Mouse (Mus musculus) brain, embryonic 18.5 days (tissue): ENCODE data around the gene Nwd1.
A peak's percentile ranks its signal among the peaks of the same experiment; 100 is the strongest.
"Not testable (repeated sequence)": the region's sequence is repeated elsewhere in the genome, so short reads cannot be mapped to it uniquely, and the experiment has no call there.

Experiments used
- DNase-seq: peaks from one replicate; pipeline ENCODE4 v3.0.0-alpha.2; 2012; ENCODE audit warnings: low read depth, low spot score

The Nwd1 gene

DNA sequence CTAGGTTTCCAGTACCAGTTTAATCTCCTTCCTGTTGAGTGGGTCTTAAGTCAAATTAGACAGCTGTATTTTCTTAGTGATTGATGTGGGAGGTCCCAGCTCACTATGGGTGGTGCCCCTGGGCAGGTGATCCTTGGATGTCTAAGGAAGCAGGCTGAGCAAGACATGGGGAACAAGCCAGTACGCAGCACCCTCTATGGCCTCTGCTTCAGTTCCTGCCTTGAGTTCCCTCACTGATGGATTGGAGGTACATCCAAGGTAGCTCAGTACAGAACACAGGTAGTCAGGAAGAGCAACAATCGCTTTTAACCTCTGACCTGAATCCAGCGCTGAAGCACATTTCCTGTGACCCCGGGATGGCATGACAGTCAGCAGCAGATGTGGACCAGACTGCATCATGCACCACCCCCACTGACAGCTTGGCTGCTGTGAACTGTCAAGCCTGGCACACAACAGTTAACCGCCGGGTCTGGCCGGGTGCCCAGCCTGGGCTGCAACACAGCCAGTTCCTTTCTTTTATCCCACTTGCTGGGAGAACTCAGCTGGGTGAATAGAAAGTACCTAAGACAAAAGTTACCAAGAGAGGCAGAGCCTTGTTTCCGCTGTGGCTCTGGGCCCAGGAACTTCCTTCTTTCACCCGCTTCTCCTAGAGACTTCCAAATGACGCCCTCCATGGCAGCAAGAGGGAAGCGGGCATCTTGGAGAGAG is at the start of gene Nwd1:
Gene Nwd1, plus strand, starts transcription at position 652 of the 708 bp plus-strand sequence.
- peak; percentile 66 for DNase-seq

DNA sequence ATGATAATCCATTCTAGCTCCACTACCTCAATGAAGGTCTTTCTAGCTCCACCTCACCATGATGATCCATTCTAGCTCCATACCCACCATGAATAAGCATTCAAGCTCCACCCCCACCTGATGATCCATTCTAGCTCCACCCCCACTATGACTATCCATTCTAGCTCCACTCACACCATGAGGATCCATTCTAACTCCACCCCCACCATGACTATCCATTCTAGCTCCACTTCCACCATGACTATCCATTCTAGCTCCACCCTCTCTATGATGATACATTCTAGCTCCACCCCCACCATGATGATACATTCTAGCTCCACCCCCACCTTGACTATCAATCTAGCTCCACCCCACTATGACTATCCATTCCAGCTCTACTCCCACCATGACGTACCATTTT is 3.6 kb upstream of the Nwd1 start:
- no peak for DNase-seq

DNA sequence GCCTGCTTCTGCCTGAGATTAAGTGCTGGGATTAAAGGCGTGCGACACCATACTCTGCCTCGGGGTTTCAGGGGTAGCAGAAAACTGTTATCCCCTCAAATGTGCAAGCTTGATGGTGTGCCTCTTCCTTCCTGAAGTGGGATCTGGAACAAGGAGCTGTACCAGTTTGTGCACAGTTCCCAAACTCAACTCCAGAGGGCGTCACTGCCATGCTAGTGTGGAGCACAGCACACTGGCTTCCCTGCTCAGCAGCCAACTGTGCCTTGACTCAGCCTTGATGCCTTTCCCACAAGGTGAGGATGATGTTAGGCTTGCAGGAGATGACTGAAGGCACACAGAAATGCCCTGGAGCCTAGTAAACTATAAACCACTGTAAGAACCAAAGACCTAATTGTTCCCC is 1.9 kb upstream of the Nwd1 start:
- no peak for DNase-seq

GRCm38 (mm10) chr8:72646768-72647143 is 245 bp downstream of the Nwd1 start:
- no peak for DNase-seq

GRCm38 (mm10) chr8:72650697-72651096 is 4.2 kb downstream of the Nwd1 start:
- DNase-seq, result no peak

- DNase-seq, result peak; percentile 59
Measured at GRCm38 (mm10) chr8:72654565-72655521, 8.3 kb downstream of the Nwd1 start.

GRCm38 (mm10) chr8:72655522-72655912 is 9.0 kb downstream of the Nwd1 start:
- no peak for DNase-seq

DNA sequence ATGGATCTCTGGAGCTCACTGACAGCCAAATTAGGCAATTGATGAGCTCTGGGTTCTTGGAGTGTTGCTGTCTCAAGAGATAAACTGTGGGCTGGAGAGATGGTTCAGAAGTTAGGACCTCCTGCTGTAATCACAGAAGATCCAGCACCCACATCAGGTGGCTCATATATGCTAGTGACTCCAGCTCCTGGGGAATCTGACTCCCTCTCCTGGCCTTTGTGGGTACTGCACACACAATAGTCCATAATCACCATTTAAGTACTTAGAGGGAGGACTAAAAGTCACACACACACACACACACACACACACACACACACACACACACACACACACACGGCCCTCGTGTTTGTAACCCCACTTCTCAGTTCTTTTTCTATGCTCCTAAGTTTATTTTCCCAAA is 13.5 kb downstream of the Nwd1 start:
- DNase-seq, result no peak

DNA sequence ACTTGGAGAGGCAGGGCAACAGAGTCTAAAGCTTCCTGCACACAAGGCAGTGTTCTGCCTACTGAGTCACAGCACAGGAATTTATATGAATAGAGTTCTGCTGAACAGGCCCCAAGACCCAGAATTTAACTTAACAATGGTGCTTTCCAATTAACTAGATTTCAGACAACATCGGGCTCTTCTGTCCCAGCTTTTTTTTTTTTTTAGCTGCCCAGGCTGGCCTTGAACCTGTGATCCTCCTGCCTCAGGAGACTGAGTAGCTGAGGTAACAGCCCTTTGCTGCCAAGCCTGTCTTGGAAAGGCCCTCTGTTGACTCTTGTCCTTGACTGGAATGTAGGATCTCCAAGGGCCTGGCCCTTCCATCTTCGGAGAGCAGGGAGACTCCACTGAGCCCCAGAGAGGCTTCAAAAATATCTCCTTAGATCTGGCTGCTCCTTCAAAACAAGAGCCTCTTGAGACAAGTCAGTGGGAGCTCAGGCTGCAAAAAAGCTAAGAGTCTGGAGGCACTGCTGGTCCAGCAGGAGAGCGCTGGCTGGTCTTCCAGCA is 17.7 kb downstream of the Nwd1 start:
- DNase-seq, result no peak

DNA sequence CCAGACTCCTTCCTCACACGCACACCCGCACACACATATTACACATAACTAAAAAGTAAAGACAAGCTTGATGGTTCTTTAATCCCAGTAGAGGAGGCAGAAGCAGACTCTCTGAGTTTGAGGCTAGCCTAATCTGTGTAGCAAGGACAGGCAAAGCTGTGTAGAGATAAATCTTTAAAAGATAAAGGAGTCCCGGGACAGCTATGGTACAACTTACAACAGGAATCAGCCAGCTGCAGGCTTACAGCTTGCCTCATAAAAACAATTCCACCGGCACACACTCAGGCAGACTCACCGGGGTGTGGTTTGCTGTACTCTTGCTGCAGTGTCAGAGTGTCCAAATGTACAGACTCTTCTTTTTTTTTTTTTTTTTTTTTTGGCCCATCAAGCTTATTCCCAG is 18.2 kb downstream of the Nwd1 start:
- DNase-seq, result no peak

GRCm38 (mm10) chr8:72665405-72665804 is 18.9 kb downstream of the Nwd1 start:
- DNase-seq, result no peak

DNA sequence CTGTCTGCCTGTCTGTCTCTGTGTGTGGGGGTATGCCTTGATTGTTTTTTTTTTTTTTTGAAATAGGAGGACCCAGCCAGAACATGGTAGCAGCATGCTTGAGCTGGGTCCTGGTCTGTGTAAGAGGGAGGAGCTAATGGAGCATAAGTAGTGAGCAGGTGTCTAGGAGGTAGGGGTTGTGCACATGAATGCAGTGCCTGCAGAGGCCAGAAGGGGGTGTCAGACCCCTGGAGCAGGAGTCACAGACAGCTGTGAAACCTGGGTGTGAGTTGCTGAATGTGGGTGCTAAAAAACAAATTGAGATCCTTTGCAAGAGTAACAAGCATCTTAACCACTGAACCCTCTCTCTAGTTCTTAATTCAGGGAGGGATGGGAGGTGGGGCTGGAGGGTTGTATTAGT is 22.4 kb downstream of the Nwd1 start:
- no peak for DNase-seq

DNA sequence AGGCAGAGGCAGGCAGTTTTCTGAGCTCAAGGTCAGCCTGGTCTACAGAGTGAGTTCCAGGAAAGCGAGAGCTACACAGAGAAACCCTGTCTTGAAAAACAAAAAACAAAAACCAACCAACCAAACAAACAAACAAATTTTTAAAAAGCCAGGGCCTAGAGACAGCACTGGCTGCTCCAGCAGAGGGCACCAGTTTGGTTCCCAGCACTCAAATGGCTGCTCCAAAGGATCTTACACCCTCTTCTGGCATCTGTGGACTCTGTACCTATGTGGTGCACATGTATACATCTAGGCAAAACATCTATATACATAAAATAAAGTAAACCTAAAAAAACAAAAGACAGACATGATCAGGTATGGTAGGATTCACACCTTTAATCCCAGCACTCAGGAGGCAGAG is 26.3 kb downstream of the Nwd1 start:
- no peak for DNase-seq

DNA sequence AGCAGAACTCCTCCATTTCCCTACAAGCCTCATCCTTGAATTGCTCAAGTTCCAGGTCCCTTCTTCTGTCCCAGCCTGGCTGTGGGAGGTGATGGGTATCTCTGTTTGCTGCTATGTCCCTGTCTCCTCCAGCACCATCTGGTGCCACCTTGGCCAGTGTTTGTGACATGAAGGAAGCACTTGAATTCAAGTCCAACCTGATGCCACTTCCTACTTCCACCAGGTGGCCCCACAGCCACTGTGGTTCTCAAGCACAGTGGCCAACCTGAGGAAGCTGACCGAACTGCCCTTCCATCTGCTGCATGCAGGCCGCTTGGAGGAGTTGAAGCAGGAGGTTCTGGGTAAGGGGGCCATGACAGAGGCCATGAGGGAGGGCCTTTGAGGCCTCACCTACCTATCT is 27.7 kb downstream of the Nwd1 start:
- DNase-seq, result no peak

DNA sequence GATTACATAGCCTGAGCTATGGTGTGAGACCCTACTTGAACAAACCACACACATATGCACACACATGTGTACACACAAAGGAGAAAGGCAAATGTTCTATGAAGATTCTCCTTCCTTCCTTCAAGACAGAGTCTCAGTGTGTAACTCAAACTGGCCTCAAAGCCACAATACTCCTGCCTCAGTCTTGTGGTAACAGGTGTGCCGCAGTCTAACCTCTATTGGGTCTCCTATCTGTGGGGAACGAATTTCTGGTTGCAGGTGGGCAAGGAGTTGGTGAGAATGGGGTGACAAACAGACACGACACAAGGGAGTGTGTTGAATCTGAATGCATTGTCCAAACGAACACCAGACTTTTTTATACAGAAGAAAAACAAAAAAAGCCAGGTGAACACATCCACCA is 29.9 kb downstream of the Nwd1 start:
- DNase-seq, result no peak

DNA sequence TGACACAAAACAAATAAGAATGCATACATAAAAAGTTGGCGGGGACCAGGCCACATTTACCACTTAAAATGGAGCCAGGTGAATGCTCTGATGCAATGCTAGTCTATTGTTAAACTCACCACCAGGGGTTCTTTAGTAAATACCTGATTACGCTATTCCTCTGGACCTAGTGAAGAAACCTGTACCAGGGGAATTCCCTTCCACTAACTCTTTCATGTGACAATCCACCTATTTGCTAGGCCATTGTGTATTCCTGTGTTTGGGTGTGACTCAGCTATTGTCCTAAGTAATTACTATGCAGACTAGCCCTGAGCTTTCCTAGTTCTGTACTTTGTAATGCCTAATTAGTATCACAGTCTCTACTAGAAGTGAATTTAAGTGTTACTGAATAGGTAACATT is 30.3 kb downstream of the Nwd1 start:
- DNase-seq, result not testable (repeated sequence)

DNA sequence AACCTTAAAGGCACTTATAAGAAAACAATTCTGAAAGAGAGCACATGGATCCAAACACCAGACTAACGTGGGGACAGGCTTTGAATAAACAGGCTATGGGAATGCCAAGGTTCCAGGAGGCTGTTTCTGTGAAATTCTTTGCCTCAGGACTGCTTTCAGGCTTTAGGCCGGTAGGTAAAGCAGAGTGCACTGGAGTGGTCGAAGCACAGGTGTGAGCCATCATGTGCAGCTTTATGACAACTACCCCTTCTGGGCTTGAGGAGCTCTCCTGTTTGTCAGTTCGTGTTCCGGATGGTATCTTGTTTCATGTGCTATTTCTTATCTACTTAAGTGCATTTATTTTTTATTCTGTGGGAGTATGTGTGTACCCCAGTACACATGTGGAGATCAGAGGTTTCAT is 30.8 kb downstream of the Nwd1 start:
- no peak for DNase-seq

DNA sequence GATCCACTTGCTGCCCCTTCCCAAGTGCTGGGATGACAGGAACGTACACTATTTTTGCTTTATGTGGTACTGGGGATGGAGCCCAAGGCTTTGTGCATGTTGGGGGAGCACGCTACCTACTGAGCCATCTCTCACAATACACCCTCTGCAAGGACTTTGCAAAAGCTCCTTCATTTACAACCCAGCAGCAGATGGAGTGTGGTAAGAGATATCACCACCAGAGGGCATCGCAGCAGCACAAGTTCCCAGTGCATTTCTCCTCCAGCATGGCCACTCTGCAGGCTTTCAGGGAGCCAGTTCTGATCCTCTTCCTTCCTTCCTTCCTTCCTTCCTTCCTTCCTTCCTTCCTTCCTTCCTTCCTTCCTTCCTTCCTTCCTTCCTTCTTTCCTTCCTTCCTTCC is 33.6 kb downstream of the Nwd1 start:
- peak; percentile 34 for DNase-seq

GRCm38 (mm10) chr8:72682051-72682687 is 35.7 kb downstream of the Nwd1 start:
- no peak for DNase-seq

GRCm38 (mm10) chr8:72683010-72683521 is 36.6 kb downstream of the Nwd1 start:
- DNase-seq, result no peak

DNA sequence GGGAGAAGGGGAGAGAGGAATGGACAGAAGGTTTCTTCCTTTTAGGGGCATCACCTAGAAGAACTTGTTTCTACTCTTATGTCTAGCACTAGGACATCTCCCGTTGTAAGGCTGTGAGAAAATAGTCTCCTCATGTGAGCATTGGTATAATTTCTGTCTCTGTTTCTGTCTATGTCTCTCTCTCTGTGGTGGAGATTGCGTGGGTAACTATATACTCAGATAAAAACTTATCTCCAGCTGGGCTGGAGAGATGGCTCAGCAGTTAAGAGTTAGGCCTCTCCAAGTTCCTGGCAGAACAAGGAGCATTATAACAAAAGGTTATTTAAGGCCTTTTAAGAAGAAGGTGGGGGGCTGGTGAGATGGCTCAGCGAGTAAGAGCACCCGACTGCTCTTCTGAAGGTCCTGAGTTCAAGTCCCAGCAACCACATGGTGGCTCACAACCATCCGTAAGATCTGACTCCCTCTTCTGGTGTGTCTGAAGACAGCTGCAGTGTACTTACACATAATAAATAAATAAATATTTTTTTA is 37.1 kb downstream of the Nwd1 start:
- DNase-seq, result not testable (repeated sequence)
